In the genomic region with DNA sequence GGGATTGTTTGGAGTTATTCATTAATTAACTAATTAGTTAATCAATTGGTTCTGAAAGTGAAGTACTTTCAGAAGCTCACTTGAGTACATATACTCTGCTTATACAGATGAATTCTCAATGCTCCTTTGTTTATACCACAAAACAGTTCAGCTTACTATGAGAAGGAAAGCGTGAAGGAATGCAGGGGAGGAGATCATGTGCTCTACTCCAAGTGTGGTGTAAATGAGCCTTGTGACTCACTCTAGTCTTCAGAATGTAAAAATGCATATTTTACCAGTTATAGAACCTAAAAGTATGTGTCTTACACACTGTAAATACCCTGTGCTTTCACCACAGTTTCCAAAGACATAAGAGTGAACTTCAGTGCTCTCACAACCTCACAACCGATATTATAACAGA, we compare ENCODE assay signal across 20 mouse cellular contexts.
A peak's percentile ranks its signal among the peaks of the same experiment; 100 is the strongest.
DNase-seq lines count a peak whose midpoint lies in the region; ATAC-seq and TF ChIP-seq lines count a peak whose summit lies in the region.
"Had no signal": no experiment of that assay in that cellular context is flagged by ENCODE, and none has a peak within 500 bp of the region (broad histone marks: within the 10 kb centered on the region; RNA-seq: fewer than 3 reads in every experiment).

No protein-coding gene starts in this region.

- POLR2A ChIA-PET in Patski (lab: Charles Lee) = interaction anchor here (0.9 to 3.2 kb wide), 2 partner anchors 13 to 22 kb away, joined by 3 to 12 read pairs; no protein-coding TSS in a partner anchor

- DNase-seq in kidney, adult 9 months = peak; percentile 19
- DNase-seq in kidney, postnatal 4 days = no peak
- DNase-seq in 3T3-L1 (ENCODE audit: low read depth, low spot score) = peak; percentile 82
- peak; percentile 88 for DNase-seq in Patski (ENCODE audit: low read depth, low spot score)
- peak; percentile 11 for DNase-seq in kidney, postnatal 10 days
- no peak for DNase-seq in testis, postnatal 14 days (ENCODE audit: low spot score)
- DNase-seq: adrenal gland, adult 2 months; cerebellum, adult 11-12 months; heart, adult 11 months; heart, postnatal 4 days; left cerebral cortex, postnatal 4 days; lung, adult 18-20 months; lung, postnatal 4 days; right cerebral cortex, postnatal 4 days had no signal

- H3K4me3 ChIP-seq in hindbrain, embryonic 13.5 days = no peak overlapping the region
- H3K4me3 ChIP-seq: embryonic facial prominence, embryonic 12.5 days; midbrain, embryonic 10.5 days; neural tube, embryonic 13.5 days had no signal

- H3K9me3 ChIP-seq in hindbrain, embryonic 13.5 days = no peaks in the 10 kb centered on the region
- H3K9me3 ChIP-seq: embryonic facial prominence, embryonic 12.5 days; G1E; midbrain, embryonic 10.5 days; neural tube, embryonic 13.5 days had no signal

- no peaks in the 10 kb centered on the region for H3K36me3 ChIP-seq in hindbrain, embryonic 13.5 days
- H3K36me3 ChIP-seq: embryonic facial prominence, embryonic 12.5 days; G1E; midbrain, embryonic 10.5 days; neural tube, embryonic 13.5 days had no signal

- H3K27ac ChIP-seq in hindbrain, embryonic 13.5 days = no peak overlapping the region
- H3K27ac ChIP-seq: embryonic facial prominence, embryonic 12.5 days; midbrain, embryonic 10.5 days; neural tube, embryonic 13.5 days had no signal

- no peaks in the 10 kb centered on the region for H3K4me1 ChIP-seq in hindbrain, embryonic 13.5 days (replicated peaks)
- H3K4me1 ChIP-seq: embryonic facial prominence, embryonic 12.5 days; midbrain, embryonic 10.5 days; neural tube, embryonic 13.5 days had no signal

- TF ChIP-seq CTCF in Patski (IDR thresholded peaks at IDR 0.05) = no peak

- peak; percentile 99 for ATAC-seq in Patski
- ATAC-seq in hindbrain, embryonic 13.5 days (ENCODE audit: low FRiP score) = no peak
- ATAC-seq: CD4-positive, CD25-positive, alpha-beta regulatory T cell, adult 4 months had no signal

- no peak overlapping the region for H3K4me2 ChIP-seq in hindbrain, embryonic 13.5 days
- H3K4me2 ChIP-seq: embryonic facial prominence, embryonic 12.5 days; neural tube, embryonic 13.5 days had no signal

- in situ Hi-C loops in Patski (cut with MboI; ENCODE audit: low pct_unique_long_range_greater_than_20kb) = no loop called here

- H3K27me3 ChIP-seq in Patski = no peaks in the 10 kb centered on the region
- H3K27me3 ChIP-seq in hindbrain, embryonic 13.5 days = no peaks in the 10 kb centered on the region
- H3K27me3 ChIP-seq: embryonic facial prominence, embryonic 12.5 days; neural tube, embryonic 13.5 days had no signal

- WGBS in hindbrain, embryonic 13.5 days = 72% methylated on average over 2 of the region's 2 CpGs

- CTCF ChIA-PET in Patski (lab: Charles Lee) = interaction anchor here (0.9 to 4.9 kb wide), 7 partner anchors 12 to 188 kb away, joined by 3 to 39 read pairs (median 8); no protein-coding TSS in a partner anchor

- H3K9ac ChIP-seq in hindbrain, embryonic 13.5 days = no peak overlapping the region
- H3K9ac ChIP-seq: embryonic facial prominence, embryonic 12.5 days; neural tube, embryonic 13.5 days had no signal

Comparison
In these comparisons a context has a peak if more than half of its experiments do, and no peak if none do; other contexts are left out.
1. DNase-seq: peak in kidney, adult 9 months (single experiment), 3T3-L1 (single experiment), Patski (single experiment) and kidney, postnatal 10 days (single experiment); none in kidney, postnatal 4 days (0 of 2) and testis, postnatal 14 days (single experiment).